ENCODE assay signal across 18 mouse cellular contexts in genomic region chr4:109220441-109220940, GRCm38 (mm10). TPM values are rescaled to one million over a fixed set of nuclear protein-coding genes. Genes with fewer than 3 reads are reported as not detected.
"Had no signal": no experiment of that assay in that cellular context is flagged by ENCODE, and none has a peak within 500 bp of the region (broad histone marks: within the 10 kb centered on the region; RNA-seq: fewer than 3 reads in every experiment).

No protein-coding gene starts in this region.

- H3K4me2 ChIP-seq: limb, embryonic 15.5 days; liver, embryonic 13.5 days; lung, embryonic 15.5 days; midbrain, embryonic 12.5 days had no signal

- H3K27me3 ChIP-seq: limb, embryonic 15.5 days; liver, embryonic 13.5 days; lung, embryonic 15.5 days; midbrain, embryonic 12.5 days had no signal

- ATAC-seq: liver, postnatal 0 days had no signal

- H3K4me1 ChIP-seq: liver, embryonic 13.5 days had no signal

- DNase-seq: kidney, adult 2 months; kidney, postnatal 36 days; layer of hippocampus, adult 9-11 months; layer of hippocampus, postnatal 36 days; liver, embryonic 13.5 days; liver, postnatal 0 days; lung, postnatal 14 days; right cerebral cortex, postnatal 14 days; thymus, adult 2 months; thymus, postnatal 25 days had no signal

- H3K4me3 ChIP-seq: limb, embryonic 15.5 days; liver, embryonic 13.5 days; lung, embryonic 15.5 days; megakaryocyte, embryonic 14.5 days; midbrain, embryonic 12.5 days had no signal

- H3K9ac ChIP-seq: limb, embryonic 15.5 days; liver, embryonic 13.5 days; liver, postnatal 0 days; lung, embryonic 15.5 days; midbrain, embryonic 12.5 days had no signal

- H3K27ac ChIP-seq: kidney, postnatal 0 days; limb, embryonic 15.5 days; liver, embryonic 13.5 days; lung, embryonic 15.5 days; macrophage; midbrain, embryonic 12.5 days had no signal

- H3K9me3 ChIP-seq: limb, embryonic 15.5 days; liver, embryonic 13.5 days; lung, embryonic 15.5 days; megakaryocyte, embryonic 14.5 days; midbrain, embryonic 12.5 days had no signal

- H3K36me3 ChIP-seq: limb, embryonic 15.5 days; liver, embryonic 13.5 days; lung, embryonic 15.5 days; midbrain, embryonic 12.5 days had no signal

RNA-seq across cellular contexts. Expression of gene Calr4, which starts 13.8 kb away (rescaled TPM):
- polyA plus RNA-seq: kidney, adult 2 months; limb, embryonic 11.5 days; liver, embryonic 13.5 days; liver, postnatal 0 days; lung, embryonic 15.5 days; macrophage; spleen, adult 2 months; thymus, adult 2 months had no signal
